Mouse (Mus musculus): ENCODE measurements around the gene Tnk2. TPM values are rescaled to one million over a fixed set of nuclear protein-coding genes. Genes with fewer than 3 reads are reported as not detected.
A peak's percentile ranks its signal among the peaks of the same experiment; 100 is the strongest.

The Tnk2 gene
- polyA plus RNA-seq, 1 experiment: 119 TPM

- H3K4me1 ChIP-seq (ENCODE audit: control insufficient read depth, insufficient read depth, low read length): peaks cover 5% of the 10 kb centered on the region; the same call in 1 of the 2 replicates
- TF ChIP-seq CTCF (IDR thresholded peaks at IDR 0.05; ENCODE audit: insufficient read depth, low read length) (no peak), POLR2A (IDR thresholded peaks at IDR 0.05; ENCODE audit: borderline replicate concordance, extremely low read depth, low read depth, low read length) (no peak)
- WGBS: 55% methylated on average over 14 of the region's 14 CpGs
- no peak for DNase-seq
- H3K4me3 ChIP-seq (replicated peaks; ENCODE audit: extremely low read depth, low read depth, low read length): no peak overlapping the region
Measured at GRCm38 (mm10) chr16:32710426-32711070, 66.9 kb downstream of the Tnk2 start.

GRCm38 (mm10) chr16:32712202-32712601, 68.5 kb downstream of the Tnk2 start:
- H3K4me3 ChIP-seq (replicated peaks; ENCODE audit: extremely low read depth, low read depth, low read length): no peak overlapping the region
- DNase-seq: no peak
- H3K4me1 ChIP-seq (ENCODE audit: control insufficient read depth, insufficient read depth, low read length): peaks cover 4% of the 10 kb centered on the region; the same call in 1 of the 2 replicates
- WGBS: 88% methylated on average over 11 of the region's 11 CpGs
- no peak for TF ChIP-seq CTCF (IDR thresholded peaks at IDR 0.05; ENCODE audit: insufficient read depth, low read length)
- TF ChIP-seq POLR2A (IDR thresholded peaks at IDR 0.05; ENCODE audit: borderline replicate concordance, extremely low read depth, low read depth, low read length): no peak

GRCm38 (mm10) chr16:32713556-32713955, 69.9 kb downstream of the Tnk2 start:
- TF ChIP-seq POLR2A (IDR thresholded peaks at IDR 0.05; ENCODE audit: borderline replicate concordance, extremely low read depth, low read depth, low read length): no peak
- TF ChIP-seq CTCF (IDR thresholded peaks at IDR 0.05; ENCODE audit: insufficient read depth, low read length): no peak
- DNase-seq: no peak
- no peaks in the 10 kb centered on the region; the same call in 1 of the 2 replicates for H3K4me1 ChIP-seq (ENCODE audit: control insufficient read depth, insufficient read depth, low read length)
- H3K4me3 ChIP-seq (replicated peaks; ENCODE audit: extremely low read depth, low read depth, low read length): no peak overlapping the region
- 35% methylated on average over 6 of the region's 6 CpGs for WGBS

DNA sequence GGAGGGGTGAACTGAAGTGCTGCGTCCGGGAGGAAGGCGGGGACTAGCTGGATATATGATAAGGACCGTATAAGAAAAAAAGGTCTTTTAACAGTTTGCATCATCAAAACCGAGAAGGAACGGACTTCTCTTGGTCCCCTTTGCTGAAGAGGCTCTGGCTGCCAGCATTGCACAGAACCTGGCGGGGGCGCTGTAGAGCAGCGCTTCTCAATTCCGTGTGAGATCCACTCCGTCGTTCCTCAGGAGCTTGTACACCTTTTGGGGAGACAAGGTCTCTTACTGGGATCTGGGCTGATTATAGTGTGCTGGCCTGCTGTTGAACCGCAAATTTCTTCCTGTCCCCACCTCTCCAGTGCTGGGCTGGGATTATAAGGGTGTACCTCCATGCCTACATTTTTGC, 71.7 kb downstream of the Tnk2 start:
- WGBS: 20% methylated on average over 13 of the region's 13 CpGs
- TF ChIP-seq POLR2A (IDR thresholded peaks at IDR 0.05; ENCODE audit: borderline replicate concordance, extremely low read depth, low read depth, low read length) (no peak), CTCF (IDR thresholded peaks at IDR 0.05; ENCODE audit: insufficient read depth, low read length) (peak; percentile 50; the same call in 1 of the 2 replicates)
- no peak for DNase-seq
- Histone ChIP-seq H3K4me1 (ENCODE audit: control insufficient read depth, insufficient read depth, low read length) (no peaks in the 10 kb centered on the region; the same call in 1 of the 2 replicates), H3K4me3 (replicated peaks; ENCODE audit: extremely low read depth, low read depth, low read length) (no peak overlapping the region)

- DNase-seq: no peak
- no peak overlapping the region for H3K4me3 ChIP-seq (replicated peaks; ENCODE audit: extremely low read depth, low read depth, low read length)
- no peaks in the 10 kb centered on the region for H3K4me1 ChIP-seq (ENCODE audit: control insufficient read depth, insufficient read depth, low read length)
- TF ChIP-seq CTCF (IDR thresholded peaks at IDR 0.05; ENCODE audit: insufficient read depth, low read length) (no peak), POLR2A (IDR thresholded peaks at IDR 0.05; ENCODE audit: borderline replicate concordance, extremely low read depth, low read depth, low read length) (no peak)
- WGBS: 61% methylated on average over 7 of the region's 7 CpGs
Measured at GRCm38 (mm10) chr16:32723163-32723562, 79.5 kb downstream of the Tnk2 start.

GRCm38 (mm10) chr16:32723767-32724166, 80.1 kb downstream of the Tnk2 start:
- TF ChIP-seq CTCF (IDR thresholded peaks at IDR 0.05; ENCODE audit: insufficient read depth, low read length): no peak
- no peak for TF ChIP-seq POLR2A (IDR thresholded peaks at IDR 0.05; ENCODE audit: borderline replicate concordance, extremely low read depth, low read depth, low read length)
- Histone ChIP-seq H3K4me3 (replicated peaks; ENCODE audit: extremely low read depth, low read depth, low read length) (no peak overlapping the region), H3K4me1 (ENCODE audit: control insufficient read depth, insufficient read depth, low read length) (no peaks in the 10 kb centered on the region)
- DNase-seq: no peak
- WGBS: 78% methylated on average over 4 of the region's 4 CpGs

DNA sequence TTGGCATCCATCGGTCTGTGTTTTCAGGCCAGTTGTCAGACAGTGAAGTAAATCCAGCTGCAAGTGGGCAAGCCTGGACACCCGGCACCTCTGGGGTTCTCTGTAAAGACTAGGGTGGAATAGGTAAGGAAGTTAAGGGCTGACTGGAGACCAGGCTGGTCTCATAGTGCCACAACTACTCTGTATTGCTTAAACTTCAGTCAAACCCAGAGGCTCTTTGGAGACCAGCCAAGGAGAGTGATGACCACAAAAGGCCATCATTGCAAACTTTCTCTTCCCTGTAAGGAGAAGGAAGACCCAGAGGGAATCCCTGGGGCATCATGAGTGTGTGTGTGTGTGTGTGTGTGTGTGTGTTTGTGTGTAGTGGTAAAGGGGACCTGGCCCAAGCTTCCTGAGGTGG, 80.6 kb downstream of the Tnk2 start:
- no peak overlapping the region for H3K4me3 ChIP-seq (replicated peaks; ENCODE audit: extremely low read depth, low read depth, low read length)
- no peak for TF ChIP-seq CTCF (IDR thresholded peaks at IDR 0.05; ENCODE audit: insufficient read depth, low read length)
- no peak for DNase-seq
- H3K4me1 ChIP-seq (ENCODE audit: control insufficient read depth, insufficient read depth, low read length): no peaks in the 10 kb centered on the region
- 93% methylated on average over 2 of the region's 2 CpGs for WGBS

- DNase-seq: no peak
- TF ChIP-seq CTCF (IDR thresholded peaks at IDR 0.05; ENCODE audit: insufficient read depth, low read length) (no peak), POLR2A (IDR thresholded peaks at IDR 0.05; ENCODE audit: borderline replicate concordance, extremely low read depth, low read depth, low read length) (no peak)
- no peaks in the 10 kb centered on the region for H3K4me1 ChIP-seq (ENCODE audit: control insufficient read depth, insufficient read depth, low read length)
- no peak overlapping the region for H3K4me3 ChIP-seq (replicated peaks; ENCODE audit: extremely low read depth, low read depth, low read length)
Measured at GRCm38 (mm10) chr16:32726501-32726900, 82.8 kb downstream of the Tnk2 start.

DNA sequence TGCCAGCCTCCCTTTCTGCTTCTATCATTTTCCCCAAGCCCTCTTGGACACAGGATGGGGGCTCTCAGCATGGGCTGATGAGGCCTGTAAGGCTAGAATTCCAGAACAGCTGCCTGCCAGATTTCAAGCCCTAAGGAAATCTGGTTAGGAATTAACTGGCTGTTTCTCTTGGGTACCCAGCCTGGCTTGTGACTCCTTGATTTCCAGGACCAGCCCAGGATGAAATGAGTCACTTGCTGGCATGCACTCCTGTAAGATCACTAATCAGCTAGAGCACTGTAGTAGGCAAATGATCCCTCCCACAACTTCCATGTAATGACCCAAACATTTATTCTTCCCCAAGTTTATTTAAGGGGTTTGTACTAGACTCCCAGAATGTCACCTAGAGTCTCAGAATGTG, 84.6 kb downstream of the Tnk2 start:
- H3K4me3 ChIP-seq (replicated peaks; ENCODE audit: extremely low read depth, low read depth, low read length): no peak overlapping the region
- DNase-seq: no peak
- TF ChIP-seq POLR2A (IDR thresholded peaks at IDR 0.05; ENCODE audit: borderline replicate concordance, extremely low read depth, low read depth, low read length): no peak
- H3K4me1 ChIP-seq (ENCODE audit: control insufficient read depth, insufficient read depth, low read length): no peaks in the 10 kb centered on the region

- no peak overlapping the region for H3K4me3 ChIP-seq (replicated peaks; ENCODE audit: extremely low read depth, low read depth, low read length)
- TF ChIP-seq CTCF (IDR thresholded peaks at IDR 0.05; ENCODE audit: insufficient read depth, low read length) (no peak), POLR2A (IDR thresholded peaks at IDR 0.05; ENCODE audit: borderline replicate concordance, extremely low read depth, low read depth, low read length) (no peak)
- no peaks in the 10 kb centered on the region for H3K4me1 ChIP-seq (ENCODE audit: control insufficient read depth, insufficient read depth, low read length)
- 61% methylated on average over 1 of the region's 1 CpGs for WGBS
- no peak for DNase-seq
Measured at GRCm38 (mm10) chr16:32728730-32729129, 85.1 kb downstream of the Tnk2 start.

Other genes starting within 250 kb of the Tnk2 start
- gene Tm4sf19, start 243.4 kb upstream of the Tnk2 start, polyA plus RNA-seq (2012; rRNA removed): 0.29 TPM in 1 of 2 replicates, not detected in the other
- gene Tctex1d2, start 224.2 kb upstream of the Tnk2 start, polyA plus RNA-seq (2012; rRNA removed): 3.3 and 5.5 TPM in 2 replicates
- 37.0 and 55.2 TPM in 2 replicates for gene Pcyt1a, start 213.0 kb upstream of the Tnk2 start, polyA plus RNA-seq (2012; rRNA removed)
- gene Slc51a, start 156.0 kb upstream of the Tnk2 start, polyA plus RNA-seq (2012; rRNA removed): 0.11 and 0.17 TPM in 2 replicates
- gene Zdhhc19, start 147.6 kb upstream of the Tnk2 start, polyA plus RNA-seq (2012; rRNA removed): not detected in 2 replicates
- gene Tfrc, start 35.0 kb upstream of the Tnk2 start, polyA plus RNA-seq (2012; rRNA removed): 7.5 and 12.8 TPM in 2 replicates
- gene Muc4, start 92.0 kb downstream of the Tnk2 start, polyA plus RNA-seq (2012; rRNA removed): 17.3 and 18.9 TPM in 2 replicates
- 9.0 and 11.8 TPM in 2 replicates for gene Muc20, start 153.6 kb downstream of the Tnk2 start, polyA plus RNA-seq (2012; rRNA removed)
- 2.3 and 3.0 TPM in 2 replicates for gene Smbd1, start 166.6 kb downstream of the Tnk2 start, polyA plus RNA-seq (2012; rRNA removed)
- gene Fyttd1, start 233.6 kb downstream of the Tnk2 start, polyA plus RNA-seq (2012; rRNA removed): 8.4 and 8.9 TPM in 2 replicates
- 34.3 and 47.6 TPM in 2 replicates for gene Rubcn, start 233.9 kb downstream of the Tnk2 start, polyA plus RNA-seq (2012; rRNA removed)